Mouse (Mus musculus) stomach, postnatal 0 days (tissue): ENCODE measurements around the gene Lrrc8a. TPM values are rescaled to one million over a fixed set of nuclear protein-coding genes. Genes with fewer than 3 reads are reported as not detected.
A peak's percentile ranks its signal among the peaks of the same experiment; 100 is the strongest.

Source experiments
- ATAC-seq: fragments of 200-750 bp; cut with Nextera tagmentation; 2 replicates; pipeline ENCODE4 v1.8.0; 2017; ENCODE audit not compliant: low FRiP score, low TSS enrichment
- DNase-seq: peaks from one replicate; pipeline ENCODE4 v3.0.0-alpha.2; 2016; ENCODE audit warnings: low spot score
- H3K27ac ChIP-seq: fragments of 300-500 bp; sonication (generic); replicated peaks from 2 replicates; pipeline ENCODE4 v1.5.1; 2014; ENCODE audit warnings: mild to moderate bottlenecking, control low read depth
- H3K27me3 ChIP-seq: fragments of 300-500 bp; sonication (generic); 2 replicates; pipeline ENCODE4 v1.6.1; 2014; ENCODE audit warnings: low read length; ENCODE audit not compliant: control insufficient read depth, insufficient read depth
- H3K36me3 ChIP-seq: fragments of 300-500 bp; sonication (generic); 2 replicates; pipeline ENCODE4 v1.6.1; 2014; ENCODE audit warnings: low read length, mixed read lengths; ENCODE audit not compliant: control insufficient read depth, insufficient read depth
- H3K4me1 ChIP-seq: fragments of 300-500 bp; sonication (generic); replicated peaks from 2 replicates; pipeline ENCODE4 v1.6.1; 2014; ENCODE audit warnings: antibody characterized with exemption; ENCODE audit not compliant: control insufficient read depth, insufficient read depth
- H3K4me2 ChIP-seq: fragments of 300-500 bp; sonication (generic); replicated peaks from 2 replicates; pipeline ENCODE4 v1.6.1; 2014; ENCODE audit warnings: low read depth, mild to moderate bottlenecking, control low read depth, moderate library complexity
- H3K4me3 ChIP-seq: fragments of 300-500 bp; sonication (generic); 2 replicates; pipeline ENCODE4 v1.5.1; 2014; ENCODE audit warnings: low read depth, low read length, control low read depth
- H3K9ac ChIP-seq: fragments of 300-500 bp; sonication (generic); 2 replicates; pipeline ENCODE4 v1.6.1; 2014; ENCODE audit warnings: mild to moderate bottlenecking, low read length, control low read depth, mixed read lengths
- H3K9me3 ChIP-seq: fragments of 300-500 bp; sonication (generic); 2 replicates; pipeline ENCODE4 v1.6.1; 2016; ENCODE audit warnings: low read length; ENCODE audit not compliant: control insufficient read depth
- CTCF ChIP-seq: IDR thresholded peaks from 2 replicates; pipeline ENCODE4 v1.5.1; 2016; ENCODE audit warnings: antibody characterized with exemption, low read depth, mild to moderate bottlenecking, moderate library complexity
- EP300 ChIP-seq: optimal IDR thresholded peaks from 2 replicates; pipeline ENCODE3; 2016; ENCODE audit warnings: antibody characterized with exemption
- WGBS: fragments of 180-500 bp; shearing (Covaris S2); extraction: QIAGEN DNeasy Blood & Tissue Kit; methylation state at CpG from one replicate; pipeline ENCODE4 v1.1.7; 2014; 5-methylcytosine and 5-hydroxymethylcytosine counted together
- polyA plus RNA-seq: library from polyadenylated mRNA; unstranded; fragments of >200 nt; fragmentation: Nextera tagmentation; extraction: Ambion mirVana; gene quantifications from 2 replicates; pipeline ENCODE4 v1.2.1, GENCODE M21; 2015

The Lrrc8a gene
- polyA plus RNA-seq, 1 experiment from 2014 or later = 30.3 TPM

DNA sequence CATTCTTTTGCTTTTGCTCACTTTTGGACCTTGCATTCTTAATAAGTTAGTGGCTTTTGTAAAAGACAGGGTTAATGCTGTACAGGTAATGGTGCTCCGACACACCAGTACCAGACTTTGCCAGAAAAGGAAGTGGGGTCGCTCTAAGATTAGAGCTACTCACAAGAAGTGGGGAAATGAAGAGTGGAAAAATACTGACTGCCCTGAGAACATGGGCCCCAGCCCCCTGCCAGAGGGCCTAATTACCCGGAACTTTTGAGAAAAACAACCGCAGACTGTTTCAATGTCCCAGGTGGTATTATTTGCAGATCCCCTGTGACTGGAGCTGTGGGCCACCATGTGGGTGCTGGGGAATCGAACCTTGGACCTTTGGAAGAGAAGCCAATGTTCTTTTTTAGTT, 1.9 kb upstream of the Lrrc8a start:
- 76% methylated on average over 5 of the region's 5 CpGs for WGBS
- no peak for DNase-seq
- Histone ChIP-seq H3K27ac (no peak overlapping the region), H3K9me3 (no peaks in the 10 kb centered on the region), H3K9ac (no peak overlapping the region), H3K36me3 (no peaks in the 10 kb centered on the region), H3K4me3 (no peak overlapping the region), H3K4me2 (no peak overlapping the region), H3K27me3 (no peaks in the 10 kb centered on the region), H3K4me1 (peaks cover 6% of the 10 kb centered on the region)
- ATAC-seq = no peak
- TF ChIP-seq EP300 (no peak), CTCF (no peak)

- Histone ChIP-seq H3K4me3 (peak overlapping the region; percentile 66), H3K9me3 (no peaks in the 10 kb centered on the region), H3K4me1 (peaks cover 6% of the 10 kb centered on the region), H3K27ac (peak overlapping the region; percentile 90), H3K27me3 (no peaks in the 10 kb centered on the region), H3K36me3 (peaks cover 8% of the 10 kb centered on the region; the same call in 1 of the 2 replicates), H3K4me2 (peak overlapping the region; percentile 68), H3K9ac (peak overlapping the region; percentile 65)
- TF ChIP-seq CTCF (no peak), EP300 (no peak)
- no peak for DNase-seq
- no peak for ATAC-seq
- 3% methylated on average over 18 of the region's 18 CpGs for WGBS
Measured at GRCm38 (mm10) chr2:30236426-30237198, 903 bp upstream of the Lrrc8a start.

DNA sequence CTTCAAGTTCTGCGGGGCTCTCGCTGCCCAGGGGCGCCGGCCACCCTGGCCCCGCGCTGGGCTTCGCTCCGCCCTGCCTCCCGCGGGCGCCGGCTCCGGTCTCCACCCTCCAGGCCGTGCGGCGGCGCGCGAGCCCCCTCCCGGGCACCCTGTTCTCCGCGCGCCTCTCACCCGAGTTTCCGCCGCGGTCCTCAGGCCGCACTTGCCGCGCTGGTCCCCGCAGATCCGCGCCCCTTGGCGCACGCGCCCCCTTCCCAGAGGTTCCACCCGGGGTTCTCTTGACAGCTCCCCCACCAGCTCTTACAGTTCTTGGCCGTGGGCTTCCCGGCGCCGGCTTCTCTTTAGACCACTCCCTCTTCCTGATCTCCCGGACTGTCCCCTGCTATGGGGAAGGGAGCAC, 366 bp downstream of the Lrrc8a start:
- Histone ChIP-seq H3K4me3 (peak overlapping the region; percentile 66), H3K9ac (peak overlapping the region; percentile 69), H3K27me3 (no peaks in the 10 kb centered on the region), H3K4me1 (peaks cover 6% of the 10 kb centered on the region), H3K27ac (peak overlapping the region; percentile 90), H3K4me2 (peak overlapping the region; percentile 68), H3K36me3 (peaks cover 10% of the 10 kb centered on the region; the same call in 1 of the 2 replicates), H3K9me3 (no peaks in the 10 kb centered on the region)
- TF ChIP-seq CTCF (no peak), EP300 (no peak)
- WGBS = under 1% methylated on average over 25 of the region's 42 CpGs
- DNase-seq = no peak
- peak; percentile 85 for ATAC-seq

GRCm38 (mm10) chr2:30238906-30239465, 1.5 kb downstream of the Lrrc8a start:
- WGBS = 55% methylated on average over 3 of the region's 3 CpGs
- no peak overlapping the region for H3K27ac ChIP-seq

GRCm38 (mm10) chr2:30239777-30240176, 2.3 kb downstream of the Lrrc8a start:
- 60% methylated on average over 4 of the region's 4 CpGs for whole genome bisulfite sequencing
- H3K27me3 ChIP-seq = no peaks in the 10 kb centered on the region
- H3K9ac ChIP-seq = no peak overlapping the region
- peak overlapping the region; percentile 45 for H3K27ac ChIP-seq
- ATAC-seq (no peak), DNase-seq (peak; percentile 40)
- H3K9me3 ChIP-seq = no peaks in the 10 kb centered on the region
- TF ChIP-seq CTCF (no peak), EP300 (no peak)
- peaks cover 12% of the 10 kb centered on the region; the same call in 1 of the 2 replicates for H3K36me3 ChIP-seq
- H3K4me3 ChIP-seq = no peak overlapping the region
- peaks cover 8% of the 10 kb centered on the region for H3K4me1 ChIP-seq
- H3K4me2 ChIP-seq = peak overlapping the region; percentile 68

More at GRCm38 (mm10) chr2:30238906-30239465, 1.5 kb downstream of the Lrrc8a start:
- no peaks in the 10 kb centered on the region for H3K9me3 ChIP-seq
- H3K36me3 ChIP-seq = peaks cover 12% of the 10 kb centered on the region; the same call in 1 of the 2 replicates
- TF ChIP-seq CTCF (no peak), EP300 (no peak)
- ATAC-seq (no peak), DNase-seq (no peak)
- peak overlapping the region; percentile 68 for H3K4me2 ChIP-seq
- peak overlapping the region; percentile 69 for H3K9ac ChIP-seq
- H3K4me3 ChIP-seq = peak overlapping the region; percentile 66
- H3K4me1 ChIP-seq = peaks cover 8% of the 10 kb centered on the region
- H3K27me3 ChIP-seq = no peaks in the 10 kb centered on the region

- no peak within 1 kb of the TSS for H3K4me3 ChIP-seq
- 72% methylated on average over 2 of the region's 2 CpGs for WGBS
- H3K4me1 ChIP-seq = peaks cover 8% of the 10 kb centered on the region
Measured at GRCm38 (mm10) chr2:30240267-30240666, 2.8 kb downstream of the Lrrc8a start, which contains the start of gene Gm28035. Gene Gm28035, plus strand, starts transcription at chr2:30240567.

More at GRCm38 (mm10) chr2:30240267-30240666, 2.8 kb downstream of the Lrrc8a start, which contains the start of gene Gm28035:
- Histone ChIP-seq H3K4me2 (peak within 1 kb of the TSS; percentile 68), H3K9ac (no peak within 1 kb of the TSS), H3K27me3 (no peaks in the 10 kb centered on the region), H3K9me3 (no peaks in the 10 kb centered on the region), H3K36me3 (peaks cover 12% of the 10 kb centered on the region; the same call in 1 of the 2 replicates), H3K27ac (peak within 1 kb of the TSS; percentile 45)
- DNase-seq (no peak), ATAC-seq (no peak)
- no peak for TF ChIP-seq CTCF
